Mouse (Mus musculus): ENCODE data around the gene Ctf1.

Gene Ctf1

GRCm38 (mm10) chr7:127712461-127713385, at the start of gene Ctf1:
Gene Ctf1, plus strand, starts transcription at chr7:127712736.
- DNase-seq: peak; percentile 86 to 87

- DNase-seq: peak; percentile 86 to 89
Measured at GRCm38 (mm10) chr7:127662926-127663325, 49.6 kb upstream of the Ctf1 start.

GRCm38 (mm10) chr7:127666066-127666654, 46.4 kb upstream of the Ctf1 start:
- peak; percentile 76 to 79 for DNase-seq

- DNase-seq: no peak
Measured at GRCm38 (mm10) chr7:127666679-127667078, 45.9 kb upstream of the Ctf1 start.

GRCm38 (mm10) chr7:127667171-127667570, 45.4 kb upstream of the Ctf1 start:
- DNase-seq: no peak

- peak; percentile 42 to 64 for DNase-seq
Measured at GRCm38 (mm10) chr7:127671880-127672774, 40.4 kb upstream of the Ctf1 start.

GRCm38 (mm10) chr7:127672776-127673175, 39.8 kb upstream of the Ctf1 start:
- DNase-seq: peak; percentile 39 to 45

GRCm38 (mm10) chr7:127674977-127675376, 37.6 kb upstream of the Ctf1 start:
- DNase-seq: peak; percentile 87 to 93

- DNase-seq: no peak
Measured at GRCm38 (mm10) chr7:127675391-127675811, 37.1 kb upstream of the Ctf1 start.

GRCm38 (mm10) chr7:127677077-127677476, 35.5 kb upstream of the Ctf1 start:
- DNase-seq: peak; percentile 53 to 88

GRCm38 (mm10) chr7:127677609-127678008, 34.9 kb upstream of the Ctf1 start:
- no peak for DNase-seq

- DNase-seq: no peak
Measured at GRCm38 (mm10) chr7:127678811-127679210, 33.7 kb upstream of the Ctf1 start.

GRCm38 (mm10) chr7:127680541-127680940, 32.0 kb upstream of the Ctf1 start:
- no peak for DNase-seq

GRCm38 (mm10) chr7:127681888-127682553, 30.5 kb upstream of the Ctf1 start:
- no peak for DNase-seq

GRCm38 (mm10) chr7:127685304-127686018, 27.1 kb upstream of the Ctf1 start:
- DNase-seq: peak in 1 of 2 experiments; percentile 39

GRCm38 (mm10) chr7:127686740-127687449, 25.6 kb upstream of the Ctf1 start:
- DNase-seq: peak in 1 of 2 experiments; percentile 10

- DNase-seq: no peak
Measured at GRCm38 (mm10) chr7:127688935-127689334, 23.6 kb upstream of the Ctf1 start.

GRCm38 (mm10) chr7:127689626-127690280, 22.8 kb upstream of the Ctf1 start:
- DNase-seq: no peak

GRCm38 (mm10) chr7:127691221-127691989, 21.1 kb upstream of the Ctf1 start:
- peak; percentile 67 to 80 for DNase-seq

- DNase-seq: no peak
Measured at GRCm38 (mm10) chr7:127693290-127693689, 19.2 kb upstream of the Ctf1 start.

Data from kidney, postnatal 36 days (tissue).